Mouse (Mus musculus) R1 (cell line): ENCODE data around the gene Gm20388.
A peak's percentile ranks its signal among the peaks of the same experiment; 100 is the strongest.

Experiments used
- DNase-seq: peaks from one replicate; pipeline ENCODE4 v3.0.0-alpha.2; 2018; ENCODE audit warnings: low read depth, low spot score

Gm20388 gene

GRCm38 (mm10) chr8:122459990-122460389, 2549.3 kb downstream of the Gm20388 start:
- no peak for DNase-seq

- DNase-seq, result peak; percentile 76
Measured at GRCm38 (mm10) chr8:122460524-122461472, 2550.2 kb downstream of the Gm20388 start, which contains the start of gene Snai3. Snai3 (minus strand) TSS chr8:122460733.

- DNase-seq, result peak; percentile 77
Measured at GRCm38 (mm10) chr8:122461473-122462148, 2551.0 kb downstream of the Gm20388 start.

GRCm38 (mm10) chr8:122462510-122462909, 2551.9 kb downstream of the Gm20388 start:
- no peak for DNase-seq

- no peak for DNase-seq
Measured at GRCm38 (mm10) chr8:122463651-122464640, 2553.3 kb downstream of the Gm20388 start.

- no peak for DNase-seq
Measured at GRCm38 (mm10) chr8:122464985-122465384, 2554.3 kb downstream of the Gm20388 start.

GRCm38 (mm10) chr8:122467816-122468215, 2557.2 kb downstream of the Gm20388 start:
- DNase-seq, result no peak

- no peak for DNase-seq
Measured at GRCm38 (mm10) chr8:122469407-122469806, 2558.8 kb downstream of the Gm20388 start.

GRCm38 (mm10) chr8:122469965-122470364, 2559.3 kb downstream of the Gm20388 start:
- DNase-seq, result no peak

- no peak for DNase-seq
Measured at GRCm38 (mm10) chr8:122470691-122471090, 2560.1 kb downstream of the Gm20388 start.

GRCm38 (mm10) chr8:122473911-122474421, 2563.3 kb downstream of the Gm20388 start:
- no peak for DNase-seq

- DNase-seq, result no peak
Measured at GRCm38 (mm10) chr8:122474951-122475560, 2564.4 kb downstream of the Gm20388 start.

GRCm38 (mm10) chr8:122475580-122476320, 2565.1 kb downstream of the Gm20388 start, which contains the start of the genes Rnf166 and Ctu2:
Rnf166 (minus strand) TSS chr8:122476064.
Ctu2 (plus strand) TSS chr8:122476143.
- peak; percentile 88 for DNase-seq

- DNase-seq, result no peak
Measured at GRCm38 (mm10) chr8:122482448-122482847, 2571.8 kb downstream of the Gm20388 start.

GRCm38 (mm10) chr8:122483877-122484276, 2573.2 kb downstream of the Gm20388 start:
- DNase-seq, result peak; percentile 49

GRCm38 (mm10) chr8:122484831-122485230, 2574.2 kb downstream of the Gm20388 start:
- no peak for DNase-seq

- DNase-seq, result no peak
Measured at GRCm38 (mm10) chr8:122488387-122488786, 2577.7 kb downstream of the Gm20388 start.

GRCm38 (mm10) chr8:122497016-122497734, 2586.5 kb downstream of the Gm20388 start:
- peak; percentile 72 for DNase-seq

GRCm38 (mm10) chr8:122497912-122498311, 2587.3 kb downstream of the Gm20388 start:
- peak; percentile 76 for DNase-seq
